Mouse (Mus musculus) monocyte, adult 59 days (primary cell): ENCODE measurements around the gene Serpinb13. TPM values are rescaled to one million over a fixed set of nuclear protein-coding genes. Genes with fewer than 3 reads are reported as not detected.

Source experiments
- total RNA-seq, 2 experiments: library from RNA; stranded (reverse); gene quantifications; one replicate each; pipeline ENCODE4 v1.2.4; 2023

The Serpinb13 gene
- not detected for total RNA-seq

GRCm38 (mm10) chr1:106980684-106981083 is at the start of gene Serpinb13:
Serpinb13 (plus strand) TSS chr1:106980984.

GRCm38 (mm10) chr1:106934265-106934664 is 46.5 kb upstream of the Serpinb13 start, which contains the start of gene Serpinb12:
Serpinb12 (plus strand) TSS chr1:106934449.

Other genes with a start within 250 kb of the Serpinb13 start
- gene Kdsr, start 221.3 kb upstream of the Serpinb13 start, total RNA-seq, result 10 to 100 TPM; 15.2 to 16.0 TPM
- gene Vps4b, start 184.3 kb upstream of the Serpinb13 start, total RNA-seq, result 100 to 1,000 TPM; 131 to 148 TPM
- gene Serpinb5, start 119.8 kb upstream of the Serpinb13 start, total RNA-seq, result not detected
- under 1 TPM in 1 of 2 experiments, not detected in 1; 0.39 TPM for gene Serpinb12, start 46.5 kb upstream of the Serpinb13 start, total RNA-seq
- not detected for gene Serpinb3a, start 71.3 kb downstream of the Serpinb13 start, total RNA-seq
- gene Serpinb3d, start 102.5 kb downstream of the Serpinb13 start, total RNA-seq, result not detected